Mouse (Mus musculus): ENCODE measurements around the gene Aff1. TPM values are rescaled to one million over a fixed set of nuclear protein-coding genes. Genes with fewer than 3 reads are reported as not detected.

Aff1 gene
- polyA plus RNA-seq, 1 experiment from 2014 or later, result 13.5 TPM

GRCm38 (mm10) chr5:103803927-103804590 lies 111.9 kb downstream of the Aff1 start:
- H3K27ac ChIP-seq (ENCODE audit: low read length), result peak overlapping the region; percentile 81
- WGBS, result 14% methylated on average over 8 of the region's 8 CpGs
- peak overlapping the region; percentile 35; the same call in 1 of the 2 replicates for H3K4me2 ChIP-seq (ENCODE audit: low read depth, low read length)
- H3K27me3 ChIP-seq (ENCODE audit: control insufficient read depth, insufficient read depth, low read length), result no peaks in the 10 kb centered on the region
- no peak overlapping the region for H3K4me3 ChIP-seq (ENCODE audit: low read length)
- H3K36me3 ChIP-seq (ENCODE audit: control insufficient read depth, insufficient read depth), result no peaks in the 10 kb centered on the region
- H3K9ac ChIP-seq (ENCODE audit: low read length), result peak overlapping the region; percentile 46; the same call in 1 of the 2 replicates
- ATAC-seq (replicated peaks; ENCODE audit: extremely low read depth, insufficient read depth, low FRiP score), result peak; percentile 93
- no peaks in the 10 kb centered on the region for H3K9me3 ChIP-seq (replicated peaks; ENCODE audit: control insufficient read depth, low read length)
- H3K4me1 ChIP-seq (ENCODE audit: control insufficient read depth, insufficient read depth, low read length), result peaks cover 29% of the 10 kb centered on the region

- Histone ChIP-seq H3K9me3 (replicated peaks; ENCODE audit: control insufficient read depth, low read length) (no peaks in the 10 kb centered on the region), H3K9ac (ENCODE audit: low read length) (no peak overlapping the region), H3K4me2 (ENCODE audit: low read depth, low read length) (no peak overlapping the region), H3K4me1 (ENCODE audit: control insufficient read depth, insufficient read depth, low read length) (peaks cover 21% of the 10 kb centered on the region), H3K27ac (ENCODE audit: low read length) (no peak overlapping the region), H3K4me3 (ENCODE audit: low read length) (no peak overlapping the region), H3K36me3 (ENCODE audit: control insufficient read depth, insufficient read depth) (no peaks in the 10 kb centered on the region), H3K27me3 (ENCODE audit: control insufficient read depth, insufficient read depth, low read length) (no peaks in the 10 kb centered on the region)
- WGBS, result 69% methylated on average over 17 of the region's 17 CpGs
- ATAC-seq (replicated peaks; ENCODE audit: extremely low read depth, insufficient read depth, low FRiP score), result no peak
Observed at GRCm38 (mm10) chr5:103806851-103807578, 114.8 kb downstream of the Aff1 start.

DNA sequence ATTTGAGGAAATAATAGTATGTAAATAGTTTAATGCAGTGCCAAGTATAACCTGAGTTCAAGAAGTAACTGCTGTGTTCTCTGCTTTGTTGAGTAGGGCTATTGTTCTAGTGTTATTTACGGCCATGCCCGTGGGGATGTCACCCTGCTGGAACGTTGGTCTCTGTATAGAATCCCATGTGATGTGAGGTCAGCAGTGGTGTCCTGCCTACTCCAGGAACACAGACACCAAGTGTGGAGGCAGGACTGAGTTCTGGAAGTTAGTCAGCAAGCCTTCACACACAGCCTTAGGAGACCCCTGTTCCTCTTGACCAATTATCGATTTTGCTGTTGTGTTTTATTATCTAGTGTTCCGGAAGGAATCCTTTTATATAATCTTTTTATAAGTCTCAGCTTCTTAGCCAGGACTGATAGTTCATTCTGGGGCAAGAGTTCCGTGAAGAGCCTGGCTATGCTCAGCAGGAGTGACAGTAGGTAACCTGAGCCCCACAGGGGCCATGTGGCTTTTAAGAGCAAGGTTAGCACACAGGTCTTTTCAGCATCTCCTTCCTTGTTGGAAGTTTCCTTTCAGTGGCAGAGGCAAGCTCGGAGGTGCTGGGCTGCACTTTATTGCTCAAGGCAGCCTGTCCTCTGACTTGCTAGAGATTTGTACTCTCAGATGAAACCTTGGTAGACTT lies 115.6 kb downstream of the Aff1 start:
- ATAC-seq (replicated peaks; ENCODE audit: extremely low read depth, insufficient read depth, low FRiP score), result no peak
- Histone ChIP-seq H3K27ac (ENCODE audit: low read length) (no peak overlapping the region), H3K27me3 (ENCODE audit: control insufficient read depth, insufficient read depth, low read length) (no peaks in the 10 kb centered on the region), H3K4me2 (ENCODE audit: low read depth, low read length) (no peak overlapping the region), H3K4me1 (ENCODE audit: control insufficient read depth, insufficient read depth, low read length) (peaks cover 21% of the 10 kb centered on the region), H3K9ac (ENCODE audit: low read length) (no peak overlapping the region), H3K36me3 (ENCODE audit: control insufficient read depth, insufficient read depth) (no peaks in the 10 kb centered on the region), H3K4me3 (ENCODE audit: low read length) (no peak overlapping the region), H3K9me3 (replicated peaks; ENCODE audit: control insufficient read depth, low read length) (no peaks in the 10 kb centered on the region)
- 48% methylated on average over 7 of the region's 7 CpGs for WGBS

DNA sequence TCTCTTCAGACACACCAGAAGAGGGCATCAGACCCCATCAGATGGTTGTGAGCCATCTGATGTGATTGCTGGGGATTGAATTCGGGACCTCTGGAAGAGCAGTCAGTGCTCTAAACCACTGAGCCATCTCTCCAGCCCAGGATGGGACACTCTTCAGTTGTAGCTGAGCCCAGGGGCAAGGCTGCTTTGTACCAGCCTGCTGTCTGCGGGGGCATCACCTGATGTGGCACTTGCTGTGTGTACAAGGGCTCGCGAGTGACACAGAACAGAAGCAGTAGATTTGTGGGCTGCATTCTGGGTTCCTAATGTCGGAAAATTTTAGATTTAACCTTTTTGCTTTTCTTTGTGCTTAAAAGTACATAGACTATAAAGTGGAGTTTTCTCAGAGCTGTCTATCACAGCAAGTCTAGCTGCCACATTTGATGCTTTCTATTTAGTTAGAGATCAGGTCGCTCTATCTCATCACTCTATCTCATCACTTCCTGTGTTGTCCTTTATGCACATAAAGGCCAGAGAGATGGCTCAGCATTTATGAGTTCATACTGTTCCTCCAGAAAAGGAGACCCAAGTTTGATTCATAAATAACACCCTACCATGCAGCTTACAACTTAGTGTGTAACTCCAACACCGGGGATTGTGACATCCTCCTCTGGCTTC lies 117.6 kb downstream of the Aff1 start:
- H3K4me1 ChIP-seq (ENCODE audit: control insufficient read depth, insufficient read depth, low read length), result peaks cover 14% of the 10 kb centered on the region
- H3K9me3 ChIP-seq (replicated peaks; ENCODE audit: control insufficient read depth, low read length), result no peaks in the 10 kb centered on the region
- H3K36me3 ChIP-seq (ENCODE audit: control insufficient read depth, insufficient read depth), result no peaks in the 10 kb centered on the region
- H3K4me3 ChIP-seq (ENCODE audit: low read length), result no peak overlapping the region
- H3K9ac ChIP-seq (ENCODE audit: low read length), result no peak overlapping the region
- no peaks in the 10 kb centered on the region for H3K27me3 ChIP-seq (ENCODE audit: control insufficient read depth, insufficient read depth, low read length)
- 89% methylated on average over 7 of the region's 7 CpGs for WGBS
- no peak overlapping the region for H3K27ac ChIP-seq (ENCODE audit: low read length)
- no peak for ATAC-seq (replicated peaks; ENCODE audit: extremely low read depth, insufficient read depth, low FRiP score)
- H3K4me2 ChIP-seq (ENCODE audit: low read depth, low read length), result no peak overlapping the region

DNA sequence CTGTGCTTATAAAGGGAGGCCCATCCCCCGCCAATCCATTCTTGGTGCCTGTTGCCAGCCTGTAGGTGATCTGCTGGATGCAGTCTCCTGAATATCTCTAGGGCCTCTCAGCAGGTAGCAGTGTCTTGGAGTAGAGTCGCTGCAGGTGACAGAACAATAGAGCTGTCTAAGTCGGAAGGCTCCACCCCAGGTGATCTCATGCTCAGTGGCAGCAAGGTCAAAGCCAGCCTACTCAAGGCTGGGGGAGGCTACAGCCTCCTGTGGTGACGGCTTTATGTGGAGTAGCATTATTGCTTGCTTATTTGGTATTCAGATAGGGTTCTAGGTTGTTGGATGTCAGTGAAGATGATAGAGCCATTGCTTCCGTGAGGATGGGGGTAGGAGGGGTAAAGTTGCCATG lies 121.1 kb downstream of the Aff1 start:
- Histone ChIP-seq H3K9me3 (replicated peaks; ENCODE audit: control insufficient read depth, low read length) (no peaks in the 10 kb centered on the region), H3K36me3 (ENCODE audit: control insufficient read depth, insufficient read depth) (no peaks in the 10 kb centered on the region), H3K27me3 (ENCODE audit: control insufficient read depth, insufficient read depth, low read length) (no peaks in the 10 kb centered on the region), H3K4me3 (ENCODE audit: low read length) (no peak overlapping the region), H3K9ac (ENCODE audit: low read length) (no peak overlapping the region), H3K27ac (ENCODE audit: low read length) (no peak overlapping the region), H3K4me1 (ENCODE audit: control insufficient read depth, insufficient read depth, low read length) (no peaks in the 10 kb centered on the region; the same call in 1 of the 2 replicates), H3K4me2 (ENCODE audit: low read depth, low read length) (no peak overlapping the region)
- no peak for ATAC-seq (replicated peaks; ENCODE audit: extremely low read depth, insufficient read depth, low FRiP score)
- 84% methylated on average over 5 of the region's 5 CpGs for WGBS

DNA sequence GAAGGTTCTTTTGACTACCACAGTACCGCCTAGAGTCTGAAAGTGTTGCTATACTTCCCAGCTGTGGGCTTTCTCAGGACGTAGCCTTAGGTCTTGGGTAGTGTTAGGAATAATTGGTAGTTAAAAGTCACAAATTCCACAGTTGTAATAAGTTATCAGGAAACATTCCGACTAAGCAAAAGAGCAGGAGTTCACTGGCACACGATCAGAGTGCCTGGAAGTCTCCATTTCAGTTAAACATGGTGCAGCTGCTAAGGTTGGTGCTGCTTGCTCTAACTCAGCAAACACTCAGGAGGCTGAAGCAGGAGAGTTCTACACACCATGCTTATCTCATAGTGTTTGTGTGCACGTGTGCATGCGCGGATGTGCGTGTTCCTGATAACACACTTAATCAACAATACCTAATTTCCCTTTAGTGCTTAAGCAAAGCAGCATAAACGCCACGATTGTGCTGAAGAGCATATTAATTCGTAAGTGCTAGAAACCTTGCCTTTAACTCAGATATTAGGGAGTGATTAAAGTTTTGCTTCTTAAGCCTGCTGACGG lies 121.9 kb downstream of the Aff1 start:
- no peaks in the 10 kb centered on the region for H3K9me3 ChIP-seq (replicated peaks; ENCODE audit: control insufficient read depth, low read length)
- H3K36me3 ChIP-seq (ENCODE audit: control insufficient read depth, insufficient read depth), result no peaks in the 10 kb centered on the region
- H3K27ac ChIP-seq (ENCODE audit: low read length), result no peak overlapping the region
- H3K4me2 ChIP-seq (ENCODE audit: low read depth, low read length), result no peak overlapping the region
- H3K9ac ChIP-seq (ENCODE audit: low read length), result no peak overlapping the region
- H3K4me1 ChIP-seq (ENCODE audit: control insufficient read depth, insufficient read depth, low read length), result no peaks in the 10 kb centered on the region; the same call in 1 of the 2 replicates
- ATAC-seq (replicated peaks; ENCODE audit: extremely low read depth, insufficient read depth, low FRiP score), result no peak
- 76% methylated on average over 12 of the region's 12 CpGs for WGBS
- no peak overlapping the region for H3K4me3 ChIP-seq (ENCODE audit: low read length)
- H3K27me3 ChIP-seq (ENCODE audit: control insufficient read depth, insufficient read depth, low read length), result no peaks in the 10 kb centered on the region

DNA sequence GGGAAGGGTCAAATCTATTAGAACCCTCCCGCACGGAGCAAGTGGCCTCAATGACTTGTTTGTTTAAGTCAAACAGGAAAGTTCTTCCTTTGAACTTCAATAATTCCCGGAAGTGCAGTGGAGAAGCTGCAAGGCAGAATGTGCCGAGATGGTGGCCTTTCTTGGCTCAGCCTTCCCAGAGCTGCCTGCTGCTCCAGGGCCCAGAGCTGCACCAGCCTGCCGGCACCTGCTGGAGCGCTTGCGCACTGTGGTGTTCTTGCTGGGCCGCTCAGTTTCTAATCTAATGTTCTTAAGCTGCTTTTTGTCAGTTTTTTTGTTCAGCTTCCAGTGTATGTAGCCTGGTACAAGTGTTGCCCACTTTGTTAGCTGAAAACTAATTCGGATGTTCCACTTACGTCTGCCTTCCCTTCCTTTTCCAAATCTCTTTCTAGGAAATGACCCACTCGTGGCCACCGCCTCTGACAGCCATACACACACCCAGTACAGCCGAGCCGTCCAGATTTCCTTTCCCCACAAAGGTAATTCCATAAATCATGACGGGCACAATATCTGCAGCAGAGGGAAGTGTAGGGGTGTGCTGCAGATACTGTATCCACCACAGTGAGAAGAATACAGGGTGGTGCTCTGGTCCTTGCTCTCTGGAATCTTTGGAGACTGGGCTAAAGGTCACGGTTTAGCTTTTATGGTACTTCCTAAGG lies 122.5 kb downstream of the Aff1 start:
- 60% methylated on average over 16 of the region's 16 CpGs for WGBS
- H3K4me2 ChIP-seq (ENCODE audit: low read depth, low read length), result no peak overlapping the region
- peak; percentile 38; the same call in 1 of the 2 replicates for ATAC-seq (replicated peaks; ENCODE audit: extremely low read depth, insufficient read depth, low FRiP score)
- H3K4me1 ChIP-seq (ENCODE audit: control insufficient read depth, insufficient read depth, low read length), result no peaks in the 10 kb centered on the region; the same call in 1 of the 2 replicates
- H3K9me3 ChIP-seq (replicated peaks; ENCODE audit: control insufficient read depth, low read length), result no peaks in the 10 kb centered on the region
- no peaks in the 10 kb centered on the region for H3K36me3 ChIP-seq (ENCODE audit: control insufficient read depth, insufficient read depth)
- H3K27me3 ChIP-seq (ENCODE audit: control insufficient read depth, insufficient read depth, low read length), result no peaks in the 10 kb centered on the region
- H3K27ac ChIP-seq (ENCODE audit: low read length), result no peak overlapping the region
- H3K9ac ChIP-seq (ENCODE audit: low read length), result no peak overlapping the region
- H3K4me3 ChIP-seq (ENCODE audit: low read length), result no peak overlapping the region

DNA sequence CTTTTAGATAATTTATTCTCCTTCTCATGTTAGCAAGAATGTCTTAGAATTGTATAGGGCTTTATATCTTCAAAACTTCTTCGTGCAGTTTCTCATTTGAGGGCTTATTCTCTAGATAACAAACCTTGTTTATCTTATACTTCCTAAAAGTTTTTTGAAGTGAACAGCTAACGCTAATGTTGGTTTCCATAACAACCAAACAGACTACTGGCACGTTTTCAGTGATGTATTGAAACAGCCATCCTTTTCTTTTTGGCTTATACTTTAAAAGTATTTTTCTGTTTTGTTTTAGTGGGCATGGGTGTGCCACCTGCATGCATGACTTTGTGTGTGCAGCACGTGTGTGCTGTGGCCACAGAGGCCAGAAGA lies 123.1 kb downstream of the Aff1 start:
- Histone ChIP-seq H3K4me3 (ENCODE audit: low read length) (no peak overlapping the region), H3K36me3 (ENCODE audit: control insufficient read depth, insufficient read depth) (no peaks in the 10 kb centered on the region), H3K27ac (ENCODE audit: low read length) (no peak overlapping the region), H3K9me3 (replicated peaks; ENCODE audit: control insufficient read depth, low read length) (no peaks in the 10 kb centered on the region), H3K4me2 (ENCODE audit: low read depth, low read length) (no peak overlapping the region), H3K4me1 (ENCODE audit: control insufficient read depth, insufficient read depth, low read length) (no peaks in the 10 kb centered on the region; the same call in 1 of the 2 replicates), H3K27me3 (ENCODE audit: control insufficient read depth, insufficient read depth, low read length) (no peaks in the 10 kb centered on the region), H3K9ac (ENCODE audit: low read length) (no peak overlapping the region)
- ATAC-seq (replicated peaks; ENCODE audit: extremely low read depth, insufficient read depth, low FRiP score), result no peak
- WGBS, result 53% methylated on average over 4 of the region's 4 CpGs
